Mouse (Mus musculus) ES-Bruce4 (cell line): ENCODE measurements around the gene Sptb.

ENCODE experiments used
- CTCF ChIP-seq: IDR thresholded peaks from one replicate; pipeline ENCODE4 v1.8.1; 2011; ENCODE audit warnings: low read depth, low read length
- POLR2A ChIP-seq: IDR thresholded peaks from one replicate; pipeline ENCODE4 v1.8.1; 2011; ENCODE audit warnings: low read length; ENCODE audit not compliant: insufficient read depth

GRCm38 (mm10) chr12:76709795-76710350, 474 bp downstream of the Sptb start:
- TF ChIP-seq CTCF (no peak), POLR2A (no peak)
